Mouse (Mus musculus) T-helper 1 cell (primary cell): Measurements from ENCODE around the gene Mt2.
"Not testable (repeated sequence)": the region's sequence is repeated elsewhere in the genome, so short reads cannot be mapped to it uniquely, and the experiment has no call there.

Experiments used
- in situ Hi-C: fragments of 300-600 bp; cut with MboI, MseI; formaldehyde crosslinking; loops from one replicate; pipeline ENCODE4 v1.15.1; 2025; ENCODE audit warnings: high pct_unique_total_duplicates

Gene Mt2

GRCm38 (mm10) chr8:94172075-94172808 is at the start of gene Mt2:
TSS of gene Mt2 (plus strand) at chr8:94172664.
- in situ Hi-C loops = no loop called here

- in situ Hi-C loops = no loop called here
Measured at GRCm38 (mm10) chr8:94122711-94123468, 49.6 kb upstream of the Mt2 start.

- in situ Hi-C loops = no loop called here
Measured at GRCm38 (mm10) chr8:94127711-94128110, 44.8 kb upstream of the Mt2 start.

GRCm38 (mm10) chr8:94129133-94129789 is 43.2 kb upstream of the Mt2 start:
- in situ Hi-C loops = no loop called here

GRCm38 (mm10) chr8:94130126-94130525 is 42.3 kb upstream of the Mt2 start:
- in situ Hi-C loops = no loop called here

- in situ Hi-C loops = no loop called here
Measured at GRCm38 (mm10) chr8:94132096-94132495, 40.4 kb upstream of the Mt2 start.

- in situ Hi-C loops = not testable (repeated sequence)
Measured at GRCm38 (mm10) chr8:94134601-94135000, 37.9 kb upstream of the Mt2 start.

GRCm38 (mm10) chr8:94135556-94135955 is 36.9 kb upstream of the Mt2 start:
- in situ Hi-C loops = no loop called here

- in situ Hi-C loops = no loop called here
Measured at GRCm38 (mm10) chr8:94136192-94136591, 36.3 kb upstream of the Mt2 start.

- in situ Hi-C loops = no loop called here
Measured at GRCm38 (mm10) chr8:94136933-94137332, 35.5 kb upstream of the Mt2 start, which contains the start of gene Mt4. TSS of gene Mt4 (plus strand) at chr8:94137197.

GRCm38 (mm10) chr8:94140266-94140795 is 32.1 kb upstream of the Mt2 start:
- in situ Hi-C loops = no loop called here

GRCm38 (mm10) chr8:94148236-94148635 is 24.2 kb upstream of the Mt2 start:
- in situ Hi-C loops = no loop called here

GRCm38 (mm10) chr8:94150925-94151324 is 21.5 kb upstream of the Mt2 start:
- in situ Hi-C loops = no loop called here

GRCm38 (mm10) chr8:94152513-94153300 is 19.8 kb upstream of the Mt2 start, which contains the start of gene Mt3:
TSS of gene Mt3 (plus strand) at chr8:94152607.
- in situ Hi-C loops = no loop called here

- in situ Hi-C loops = no loop called here
Measured at GRCm38 (mm10) chr8:94153451-94153850, 19.0 kb upstream of the Mt2 start.

GRCm38 (mm10) chr8:94154537-94154936 is 17.9 kb upstream of the Mt2 start:
- in situ Hi-C loops = no loop called here

GRCm38 (mm10) chr8:94156092-94156491 is 16.4 kb upstream of the Mt2 start:
- in situ Hi-C loops = no loop called here

GRCm38 (mm10) chr8:94165772-94166171 is 6.7 kb upstream of the Mt2 start:
- in situ Hi-C loops = loop anchor here (5.0 kb wide), 1 partner anchor 37 kb away; no protein-coding TSS in a partner anchor

- in situ Hi-C loops = loop anchor here (5.0 kb wide), 1 partner anchor 35 kb away; no protein-coding TSS in a partner anchor
Measured at GRCm38 (mm10) chr8:94167244-94167643, 5.2 kb upstream of the Mt2 start.

GRCm38 (mm10) chr8:94169547-94169946 is 2.9 kb upstream of the Mt2 start:
- in situ Hi-C loops = loop anchor here (5.0 kb wide), 1 partner anchor 33 kb away; no protein-coding TSS in a partner anchor

- in situ Hi-C loops = no loop called here
Measured at GRCm38 (mm10) chr8:94171321-94171755, 1.1 kb upstream of the Mt2 start.
